Mouse (Mus musculus): ENCODE results near the gene Fgfbp1. TPM values are rescaled to one million over a fixed set of nuclear protein-coding genes. Genes with fewer than 3 reads are reported as not detected.
A peak's percentile ranks its signal among the peaks of the same experiment; 100 is the strongest.

The Fgfbp1 gene
- polyA plus RNA-seq, 1 experiment, result 0.78 TPM

GRCm38 (mm10) chr5:43989017-43989416 lies 7.4 kb upstream of the Fgfbp1 start:
- H3K36me3 ChIP-seq (ENCODE audit: control insufficient read depth, insufficient read depth, low read length), result no peaks in the 10 kb centered on the region
- no peak overlapping the region for H3K4me3 ChIP-seq (ENCODE audit: control insufficient read depth, insufficient read depth, low read length)
- H3K27me3 ChIP-seq (ENCODE audit: control insufficient read depth, insufficient read depth, low read length), result no peaks in the 10 kb centered on the region
- no peak for DNase-seq
- H3K27ac ChIP-seq (ENCODE audit: control insufficient read depth, insufficient read depth, low read length), result no peak overlapping the region
- no peak for TF ChIP-seq POLR2A (IDR thresholded peaks at IDR 0.05; ENCODE audit: control insufficient read depth, extremely low read depth, insufficient read depth, low read length, poor library complexity)
- no peak for TF ChIP-seq CTCF (IDR thresholded peaks at IDR 0.05; ENCODE audit: borderline replicate concordance, control insufficient read depth, extremely low read depth, insufficient read depth, low read length, poor library complexity)
- 88% methylated on average over 5 of the region's 5 CpGs for WGBS
- no peaks in the 10 kb centered on the region for H3K4me1 ChIP-seq (replicated peaks; ENCODE audit: control insufficient read depth, insufficient read depth, low read length)

- H3K36me3 ChIP-seq (ENCODE audit: control insufficient read depth, insufficient read depth, low read length), result no peaks in the 10 kb centered on the region
- no peaks in the 10 kb centered on the region for H3K27me3 ChIP-seq (ENCODE audit: control insufficient read depth, insufficient read depth, low read length)
- TF ChIP-seq CTCF (IDR thresholded peaks at IDR 0.05; ENCODE audit: borderline replicate concordance, control insufficient read depth, extremely low read depth, insufficient read depth, low read length, poor library complexity), result no peak
- no peak for TF ChIP-seq POLR2A (IDR thresholded peaks at IDR 0.05; ENCODE audit: control insufficient read depth, extremely low read depth, insufficient read depth, low read length, poor library complexity)
- DNase-seq, result no peak
- H3K4me1 ChIP-seq (replicated peaks; ENCODE audit: control insufficient read depth, insufficient read depth, low read length), result no peaks in the 10 kb centered on the region
- H3K4me3 ChIP-seq (ENCODE audit: control insufficient read depth, insufficient read depth, low read length), result no peak overlapping the region
- H3K27ac ChIP-seq (ENCODE audit: control insufficient read depth, insufficient read depth, low read length), result no peak overlapping the region
Measured at GRCm38 (mm10) chr5:43986212-43986611, 4.6 kb upstream of the Fgfbp1 start.

DNA sequence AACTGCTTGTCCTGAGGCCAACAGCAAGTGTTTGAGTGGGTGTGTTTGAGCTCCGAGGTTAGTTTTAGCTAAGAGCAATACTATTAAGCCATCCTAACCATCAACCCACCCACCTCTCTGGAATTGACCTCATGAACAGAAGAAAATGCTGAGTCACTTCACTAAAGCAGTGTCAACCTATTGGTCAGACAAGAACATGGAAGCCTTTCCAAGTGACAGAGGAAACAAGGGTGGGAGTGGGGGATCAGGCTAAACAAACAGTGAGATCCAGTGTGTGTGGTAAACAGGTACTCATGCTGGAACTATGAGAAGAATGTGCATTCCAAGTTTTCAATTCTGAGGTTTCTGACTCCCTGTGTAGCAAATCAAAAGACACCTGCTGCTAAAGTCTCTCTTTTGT lies 1.3 kb upstream of the Fgfbp1 start:
- Histone ChIP-seq H3K4me3 (ENCODE audit: control insufficient read depth, insufficient read depth, low read length) (no peak overlapping the region), H3K27ac (ENCODE audit: control insufficient read depth, insufficient read depth, low read length) (no peak overlapping the region), H3K27me3 (ENCODE audit: control insufficient read depth, insufficient read depth, low read length) (no peaks in the 10 kb centered on the region), H3K36me3 (ENCODE audit: control insufficient read depth, insufficient read depth, low read length) (no peaks in the 10 kb centered on the region), H3K4me1 (replicated peaks; ENCODE audit: control insufficient read depth, insufficient read depth, low read length) (no peaks in the 10 kb centered on the region)
- no peak for DNase-seq
- WGBS, result 78% methylated on average over 1 of the region's 1 CpGs
- no peak for TF ChIP-seq CTCF (IDR thresholded peaks at IDR 0.05; ENCODE audit: borderline replicate concordance, control insufficient read depth, extremely low read depth, insufficient read depth, low read length, poor library complexity)

- no peak overlapping the region for H3K4me3 ChIP-seq (ENCODE audit: control insufficient read depth, insufficient read depth, low read length)
- H3K36me3 ChIP-seq (ENCODE audit: control insufficient read depth, insufficient read depth, low read length), result no peaks in the 10 kb centered on the region
- no peaks in the 10 kb centered on the region for H3K27me3 ChIP-seq (ENCODE audit: control insufficient read depth, insufficient read depth, low read length)
- no peak for DNase-seq
- TF ChIP-seq POLR2A (IDR thresholded peaks at IDR 0.05; ENCODE audit: control insufficient read depth, extremely low read depth, insufficient read depth, low read length, poor library complexity), result no peak
- no peak for TF ChIP-seq CTCF (IDR thresholded peaks at IDR 0.05; ENCODE audit: borderline replicate concordance, control insufficient read depth, extremely low read depth, insufficient read depth, low read length, poor library complexity)
- no peak overlapping the region for H3K27ac ChIP-seq (ENCODE audit: control insufficient read depth, insufficient read depth, low read length)
- H3K4me1 ChIP-seq (replicated peaks; ENCODE audit: control insufficient read depth, insufficient read depth, low read length), result no peaks in the 10 kb centered on the region
- 89% methylated on average over 2 of the region's 2 CpGs for WGBS
Measured at GRCm38 (mm10) chr5:43980397-43980796, 1.2 kb downstream of the Fgfbp1 start.

- peaks cover 4% of the 10 kb centered on the region for H3K4me1 ChIP-seq (replicated peaks; ENCODE audit: control insufficient read depth, insufficient read depth, low read length)
- no peak overlapping the region for H3K4me3 ChIP-seq (ENCODE audit: control insufficient read depth, insufficient read depth, low read length)
- TF ChIP-seq CTCF (IDR thresholded peaks at IDR 0.05; ENCODE audit: borderline replicate concordance, control insufficient read depth, extremely low read depth, insufficient read depth, low read length, poor library complexity), result no peak
- no peak for TF ChIP-seq POLR2A (IDR thresholded peaks at IDR 0.05; ENCODE audit: control insufficient read depth, extremely low read depth, insufficient read depth, low read length, poor library complexity)
- no peak overlapping the region for H3K27ac ChIP-seq (ENCODE audit: control insufficient read depth, insufficient read depth, low read length)
- 86% methylated on average over 1 of the region's 1 CpGs for WGBS
- DNase-seq, result no peak
- H3K36me3 ChIP-seq (ENCODE audit: control insufficient read depth, insufficient read depth, low read length), result no peaks in the 10 kb centered on the region
- H3K27me3 ChIP-seq (ENCODE audit: control insufficient read depth, insufficient read depth, low read length), result no peaks in the 10 kb centered on the region
Measured at GRCm38 (mm10) chr5:43976821-43977561, 4.6 kb downstream of the Fgfbp1 start.

DNA sequence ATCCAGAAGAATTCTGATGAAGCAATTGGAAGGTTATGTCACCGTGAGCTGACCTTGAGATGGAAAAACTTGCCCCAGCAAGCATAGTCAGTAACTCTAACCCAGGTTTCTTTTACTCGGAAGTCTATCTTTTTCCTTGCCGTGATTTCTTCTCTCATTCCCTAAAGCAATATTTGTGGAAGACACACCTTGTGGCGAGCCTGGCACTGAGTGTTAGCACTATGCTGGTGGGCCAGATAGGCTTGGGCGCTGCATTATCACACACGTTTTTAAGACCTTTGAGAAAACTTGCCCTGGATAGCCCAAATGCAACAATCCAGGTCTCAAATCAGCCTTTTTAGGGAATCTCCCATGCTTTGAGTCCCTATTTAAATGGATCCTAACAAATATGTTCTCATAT lies 7.4 kb downstream of the Fgfbp1 start:
- DNase-seq, result no peak
- no peak overlapping the region for H3K27ac ChIP-seq (ENCODE audit: control insufficient read depth, insufficient read depth, low read length)
- H3K4me1 ChIP-seq (replicated peaks; ENCODE audit: control insufficient read depth, insufficient read depth, low read length), result peaks cover 10% of the 10 kb centered on the region
- no peak overlapping the region for H3K4me3 ChIP-seq (ENCODE audit: control insufficient read depth, insufficient read depth, low read length)
- H3K27me3 ChIP-seq (ENCODE audit: control insufficient read depth, insufficient read depth, low read length), result no peaks in the 10 kb centered on the region
- WGBS, result 91% methylated on average over 6 of the region's 6 CpGs
- TF ChIP-seq CTCF (IDR thresholded peaks at IDR 0.05; ENCODE audit: borderline replicate concordance, control insufficient read depth, extremely low read depth, insufficient read depth, low read length, poor library complexity), result no peak
- no peak for TF ChIP-seq POLR2A (IDR thresholded peaks at IDR 0.05; ENCODE audit: control insufficient read depth, extremely low read depth, insufficient read depth, low read length, poor library complexity)
- H3K36me3 ChIP-seq (ENCODE audit: control insufficient read depth, insufficient read depth, low read length), result no peaks in the 10 kb centered on the region

- Histone ChIP-seq H3K27me3 (ENCODE audit: control insufficient read depth, insufficient read depth, low read length) (no peaks in the 10 kb centered on the region), H3K36me3 (ENCODE audit: control insufficient read depth, insufficient read depth, low read length) (no peaks in the 10 kb centered on the region), H3K4me1 (replicated peaks; ENCODE audit: control insufficient read depth, insufficient read depth, low read length) (peaks cover 10% of the 10 kb centered on the region), H3K4me3 (ENCODE audit: control insufficient read depth, insufficient read depth, low read length) (no peak overlapping the region), H3K27ac (ENCODE audit: control insufficient read depth, insufficient read depth, low read length) (no peak overlapping the region)
- peak; percentile 40 for DNase-seq
- TF ChIP-seq POLR2A (IDR thresholded peaks at IDR 0.05; ENCODE audit: control insufficient read depth, extremely low read depth, insufficient read depth, low read length, poor library complexity) (no peak), CTCF (IDR thresholded peaks at IDR 0.05; ENCODE audit: borderline replicate concordance, control insufficient read depth, extremely low read depth, insufficient read depth, low read length, poor library complexity) (no peak)
- WGBS, result 8% methylated on average over 2 of the region's 2 CpGs
Measured at GRCm38 (mm10) chr5:43971156-43971555, 10.4 kb downstream of the Fgfbp1 start.
